Mouse (Mus musculus) inflammation-experienced regulatory T-cells, adult 6 months (primary cell): Measurements from ENCODE around the gene Capzb. TPM values are rescaled to one million over a fixed set of nuclear protein-coding genes. Genes with fewer than 3 reads are reported as not detected.

Experiments used
- ATAC-seq: one replicate; pipeline ENCODE4 v1.8.0; 2017
- polyA plus RNA-seq, 3 experiments: library from polyadenylated mRNA; unstranded; fragments of 100-300 nt; shearing (Covaris generic); gene quantifications; one replicate each; pipeline ENCODE4 v1.2.1; 2017

Gene Capzb
- polyA plus RNA-seq, 3 experiments from 2014 or later, result 536 to 831 (median 607) TPM

DNA sequence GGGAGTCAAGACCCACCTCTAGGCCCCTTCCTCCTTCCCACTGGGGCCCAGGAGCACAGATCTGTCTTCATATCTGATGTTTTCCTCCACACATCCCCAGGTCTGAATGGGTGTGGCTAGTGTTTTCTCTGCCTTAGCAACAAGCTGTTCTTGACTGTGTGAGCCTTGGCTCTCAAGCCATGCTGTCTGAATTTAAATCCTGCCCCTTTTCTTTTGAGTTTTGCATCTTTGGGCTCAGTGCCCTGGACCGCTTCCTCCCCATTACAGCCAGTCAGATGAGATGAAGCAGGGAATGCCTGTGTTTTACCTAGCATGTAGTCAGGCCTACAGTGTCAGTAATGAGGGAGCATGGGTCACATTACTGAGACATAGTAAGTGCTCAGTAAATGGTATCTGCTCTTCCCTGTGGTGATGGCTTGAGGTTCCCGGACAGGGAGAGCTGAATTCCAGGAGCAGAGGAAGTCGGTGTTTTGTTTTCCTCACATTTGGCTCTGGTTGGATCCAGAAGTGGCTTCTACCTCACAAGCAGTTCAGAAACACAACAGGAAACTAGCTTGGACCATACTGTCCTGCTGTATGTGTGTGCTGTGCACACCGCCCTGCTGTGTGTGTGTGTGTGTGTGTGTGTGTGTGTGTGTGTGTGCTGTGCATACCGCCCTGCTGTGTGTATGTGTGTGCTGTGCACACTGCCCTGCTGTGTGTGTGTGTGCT is 16.6 kb downstream of the Capzb start:
- ATAC-seq, result peak; percentile 13

DNA sequence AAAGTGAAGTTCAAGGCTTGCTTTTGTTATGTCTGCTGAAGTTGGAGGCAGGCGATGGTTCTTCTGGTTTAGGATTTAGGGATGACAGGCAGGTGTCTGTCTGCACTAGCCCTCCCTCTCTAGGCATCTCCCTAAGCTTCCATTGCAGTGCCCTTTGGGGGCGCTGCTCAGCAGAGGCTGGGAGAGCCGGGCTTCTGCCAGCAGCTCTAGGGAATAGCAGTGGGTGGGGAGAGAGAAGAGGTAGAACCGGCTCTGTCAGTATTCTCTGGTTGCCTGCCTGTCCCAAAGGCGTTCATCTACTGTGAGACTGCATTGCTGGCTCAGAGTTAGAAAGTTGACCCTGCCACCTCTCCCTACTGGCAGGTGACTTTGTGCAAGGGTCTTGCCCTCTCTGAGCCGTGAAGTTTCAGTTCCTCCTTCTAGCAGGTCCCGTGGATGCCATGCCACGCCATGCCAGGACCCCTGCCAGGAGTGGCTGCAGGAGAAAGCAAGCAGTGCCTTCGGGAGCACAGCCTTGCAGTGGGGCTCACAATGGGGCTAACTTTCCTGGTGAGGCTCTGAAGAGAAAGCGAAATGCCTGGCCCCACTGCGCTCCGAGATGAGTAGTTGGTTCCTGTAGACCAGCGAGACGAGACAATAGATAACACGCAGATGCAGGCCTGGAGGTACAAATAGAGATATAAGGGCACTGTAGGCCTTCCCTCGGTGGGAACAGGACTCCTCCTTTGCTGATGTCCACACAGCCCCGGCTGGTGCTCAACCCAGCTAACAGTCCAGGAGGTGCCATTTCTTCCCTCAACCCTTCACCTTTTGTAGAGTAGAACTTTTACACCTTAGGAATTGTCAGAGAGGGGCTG is 19.5 kb downstream of the Capzb start:
- ATAC-seq, result no peak

DNA sequence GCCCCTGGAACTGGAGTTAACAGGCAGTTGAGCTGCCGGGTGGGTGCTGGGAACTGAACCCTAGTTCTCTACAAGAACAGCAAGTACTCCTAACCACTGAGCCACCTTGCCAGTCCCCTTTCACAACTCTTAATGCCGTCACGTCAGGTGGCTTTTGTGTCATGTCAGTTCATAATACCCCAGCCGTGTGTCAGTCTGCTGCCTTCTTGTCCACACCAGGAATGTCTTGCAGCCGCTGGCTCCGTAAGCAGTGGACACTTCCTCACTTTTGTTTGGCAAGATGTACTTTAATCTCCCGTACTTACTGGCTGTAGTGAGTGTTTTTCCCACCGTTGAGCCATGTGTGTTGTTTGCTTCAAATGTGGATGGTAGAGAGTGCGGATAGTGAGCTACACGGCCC is 20.4 kb downstream of the Capzb start:
- ATAC-seq, result no peak

DNA sequence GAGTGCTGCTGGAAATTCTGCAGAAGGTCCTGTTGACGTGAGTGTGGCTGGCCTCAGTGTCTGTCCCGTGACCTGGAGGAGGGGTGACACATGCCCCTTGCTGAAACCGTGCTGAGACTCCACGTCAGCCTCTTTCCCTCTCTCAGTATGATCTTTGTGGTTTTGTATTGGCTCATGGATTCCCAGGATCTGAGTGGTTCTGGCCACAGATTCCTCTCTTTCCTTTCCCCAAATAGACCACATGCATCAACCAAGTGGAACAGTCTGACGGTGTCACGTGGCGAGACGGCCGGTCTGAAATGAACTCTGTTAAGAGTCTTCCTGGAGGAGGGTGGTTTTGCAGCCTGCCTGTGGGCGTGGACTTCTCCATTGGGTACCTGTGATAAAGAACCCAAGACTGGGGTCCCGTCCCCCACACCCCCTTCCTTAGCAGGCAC is 21.3 kb downstream of the Capzb start:
- no peak for ATAC-seq

DNA sequence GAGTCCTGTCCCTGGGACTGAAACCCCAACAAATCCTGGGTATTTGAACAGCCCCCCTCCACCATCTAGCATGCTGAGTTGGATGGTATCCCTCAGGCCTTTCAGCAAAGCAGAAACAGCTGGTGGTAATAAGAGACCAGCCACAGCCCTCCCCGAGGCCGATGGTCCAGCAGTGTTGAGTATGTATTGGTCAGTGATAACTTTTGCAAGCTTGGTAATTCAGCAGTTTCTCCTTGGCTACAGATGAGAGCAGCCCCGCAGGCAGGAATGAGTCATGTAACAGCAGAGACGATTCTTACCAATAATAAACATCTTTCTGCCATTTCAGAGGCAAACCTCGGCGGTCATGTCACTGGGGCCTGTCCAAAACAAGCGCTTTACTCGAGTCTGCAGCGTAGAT is 23.9 kb downstream of the Capzb start:
- no peak for ATAC-seq

DNA sequence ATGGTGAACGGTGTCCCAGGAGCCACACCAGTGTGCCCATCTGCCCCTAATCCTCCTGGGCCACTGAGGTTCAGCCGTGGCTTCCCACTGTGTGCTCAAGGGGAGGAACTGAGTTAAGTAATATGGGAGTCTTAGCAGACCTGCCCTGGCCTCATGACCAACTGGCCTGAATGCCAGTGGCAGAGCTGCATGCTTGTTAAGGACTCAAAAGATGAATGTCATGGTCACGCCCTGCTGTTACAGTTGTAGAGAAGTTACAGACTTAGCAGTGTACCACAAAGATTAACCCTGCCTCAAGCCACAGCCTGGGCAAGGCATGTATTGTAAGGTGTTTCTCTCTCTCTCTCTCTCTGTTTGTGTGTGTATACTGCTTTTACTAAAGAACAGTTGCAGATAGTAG is 25.8 kb downstream of the Capzb start:
- no peak for ATAC-seq

DNA sequence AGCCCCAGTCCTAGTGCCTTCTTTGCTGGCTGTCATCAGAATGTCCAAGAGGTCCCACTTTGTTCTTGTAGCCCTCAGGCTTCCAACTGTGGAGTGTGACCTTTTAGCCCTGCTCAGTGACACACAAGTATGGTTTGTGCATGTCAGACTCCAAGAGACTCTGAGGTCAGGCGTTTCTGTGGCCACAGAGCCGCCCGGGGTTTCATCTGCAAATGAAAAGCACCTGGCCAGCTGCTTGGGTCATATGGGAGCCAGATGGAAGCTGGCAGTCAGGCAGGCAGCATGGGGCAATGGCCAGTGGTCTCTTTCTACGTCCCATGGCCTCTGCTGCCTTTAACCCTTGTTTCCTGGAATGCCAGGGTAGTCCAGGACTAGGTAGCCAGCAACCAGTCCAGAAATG is 27.0 kb downstream of the Capzb start:
- no peak for ATAC-seq

DNA sequence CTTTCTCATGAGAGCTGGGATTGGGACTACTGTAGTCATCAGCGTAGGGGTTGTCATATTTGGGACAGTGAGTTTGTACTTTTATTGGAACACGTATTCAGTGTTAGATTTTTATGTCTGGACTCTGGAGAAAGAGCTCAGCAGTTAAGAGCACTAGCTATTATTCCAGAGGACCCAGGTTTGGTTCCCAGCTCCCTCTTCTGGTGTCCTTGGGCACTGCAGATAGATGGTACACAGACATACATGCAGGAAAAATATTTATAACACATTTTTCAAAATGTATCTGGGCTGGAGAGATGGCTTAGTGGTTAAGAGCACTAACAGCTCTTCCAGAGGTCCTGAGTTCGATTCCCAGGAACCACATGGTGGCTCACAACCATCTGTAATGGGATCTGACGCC is 28.3 kb downstream of the Capzb start:
- ATAC-seq, result peak; percentile 46

DNA sequence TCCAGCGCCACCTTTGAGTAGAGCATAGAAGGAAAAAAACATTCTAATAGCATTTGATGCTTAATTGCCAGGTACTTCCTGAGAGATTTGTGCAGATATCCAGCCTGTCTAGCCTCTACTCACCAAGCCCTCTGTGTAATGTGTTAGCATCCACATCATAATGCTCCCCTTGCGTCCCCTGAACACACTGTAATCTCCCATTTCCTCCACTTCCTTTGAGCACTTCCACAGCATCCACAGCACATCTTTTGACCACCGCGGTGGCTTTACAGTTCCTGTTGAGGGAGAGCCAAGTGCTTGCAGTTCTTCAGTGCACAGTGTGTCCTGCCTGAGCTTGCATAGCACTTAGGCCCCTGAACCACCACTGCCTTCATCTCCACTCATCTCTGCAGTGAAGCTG is 29.1 kb downstream of the Capzb start:
- ATAC-seq, result no peak

DNA sequence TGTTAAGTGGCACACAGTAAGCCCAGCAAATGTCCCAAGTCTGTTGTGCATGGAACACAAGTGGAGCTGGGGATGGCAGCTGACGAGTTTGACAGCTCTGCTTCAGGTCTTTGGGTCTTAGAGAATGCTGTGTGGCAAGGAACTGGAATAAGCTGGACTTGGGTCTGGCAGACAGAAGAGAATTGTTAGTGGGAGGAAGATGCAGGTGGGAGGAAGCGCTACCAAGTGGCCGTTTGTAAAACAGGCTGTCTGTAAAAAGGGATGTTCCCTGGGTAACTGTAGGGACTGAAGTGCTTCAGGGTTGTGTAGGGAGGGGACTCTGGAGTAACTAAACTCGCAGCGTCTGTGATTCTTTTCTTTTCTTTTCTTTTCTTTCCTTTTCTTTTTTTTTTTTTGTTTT is 32.4 kb downstream of the Capzb start:
- no peak for ATAC-seq

DNA sequence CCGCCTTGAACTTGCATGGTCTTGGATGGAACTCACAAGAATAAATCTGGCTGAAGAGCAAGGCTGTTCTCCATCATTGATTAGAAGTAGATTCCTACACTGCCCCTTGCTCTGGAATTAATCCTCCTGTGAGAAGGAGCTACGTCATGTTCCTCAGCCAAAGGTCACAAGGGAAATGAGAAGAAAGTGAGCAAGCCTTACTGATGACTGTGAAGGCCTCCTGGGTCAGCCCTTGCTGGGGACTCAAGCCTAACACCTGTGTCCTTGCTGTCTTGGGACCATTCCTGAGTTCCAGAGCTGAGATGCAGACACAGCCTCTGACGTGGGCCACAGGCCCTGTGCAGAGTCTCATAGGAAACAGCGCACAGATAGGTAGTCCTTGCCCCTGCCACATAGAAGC is 33.2 kb downstream of the Capzb start:
- no peak for ATAC-seq

DNA sequence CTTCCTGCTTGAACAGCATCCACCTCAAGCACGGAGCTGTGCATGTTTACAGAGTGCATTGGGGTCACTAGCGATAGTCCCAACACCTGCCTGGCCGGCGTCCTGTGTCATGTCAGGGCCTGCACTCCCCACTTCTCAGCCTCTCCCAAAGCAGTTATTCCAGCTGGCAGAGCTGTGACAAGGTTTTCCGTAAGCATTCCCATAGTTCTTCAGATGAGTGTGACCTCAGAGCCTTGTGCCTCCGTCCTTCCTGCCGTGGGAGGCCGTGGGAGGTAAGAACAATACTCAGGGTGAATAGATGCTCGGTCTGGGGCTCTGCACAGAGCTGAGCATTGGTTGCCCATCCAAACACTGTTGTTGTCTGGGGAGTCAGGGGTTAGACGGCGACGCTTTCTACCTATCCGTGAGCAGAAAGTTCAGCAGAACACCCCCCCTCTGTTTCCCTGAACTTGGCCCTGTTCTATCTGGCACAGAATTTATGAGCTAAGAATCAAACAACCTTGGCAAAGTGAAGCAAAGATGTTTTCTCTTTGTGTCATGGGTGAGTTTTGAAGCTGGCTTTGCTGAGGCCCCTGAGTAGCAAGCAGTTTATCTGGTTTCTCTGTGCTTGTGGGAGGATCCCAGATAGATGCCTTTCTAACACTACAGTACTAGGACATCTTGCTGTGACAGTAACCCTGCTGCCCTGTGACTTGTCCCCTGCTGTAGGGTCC is 34.0 kb downstream of the Capzb start:
- no peak for ATAC-seq

DNA sequence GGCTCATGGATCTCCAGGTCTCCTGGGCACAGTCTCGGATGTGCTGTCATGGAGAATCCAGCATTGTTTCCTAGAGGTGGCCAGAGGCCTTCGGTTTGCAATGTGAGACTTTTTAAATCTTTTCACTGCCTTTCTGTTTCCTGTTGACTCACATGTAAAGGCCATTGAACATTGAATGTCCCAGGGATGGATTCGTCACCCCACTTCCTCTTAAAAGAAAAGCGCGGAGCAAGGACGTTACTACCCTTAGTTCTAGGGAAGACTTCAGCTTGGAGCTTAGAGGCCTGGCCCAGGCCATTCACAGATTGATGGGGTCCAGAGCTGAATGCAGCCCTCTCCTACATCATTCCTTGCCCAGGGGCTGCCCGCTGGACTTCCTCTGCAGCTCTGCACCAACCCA is 35.2 kb downstream of the Capzb start:
- no peak for ATAC-seq

DNA sequence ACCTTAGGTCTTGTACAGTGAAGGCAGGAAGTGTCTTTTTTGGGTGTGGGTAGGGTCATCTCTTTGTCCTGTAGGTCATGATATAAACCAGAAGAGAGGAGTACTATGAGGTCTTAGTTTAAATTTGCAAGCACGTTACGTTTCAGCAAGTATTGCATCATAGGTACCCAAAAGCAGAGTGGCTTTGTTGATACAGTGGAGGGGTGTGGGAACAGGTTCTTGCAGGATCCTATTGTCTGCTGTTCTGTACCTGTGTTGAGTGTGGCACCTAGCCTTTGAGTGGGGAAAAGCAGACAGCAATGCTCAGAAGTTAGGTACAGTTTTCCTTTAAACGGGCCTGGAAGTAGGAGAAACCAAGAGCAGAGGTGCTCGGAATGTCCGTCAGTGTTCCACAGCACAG is 36.6 kb downstream of the Capzb start:
- ATAC-seq, result no peak

DNA sequence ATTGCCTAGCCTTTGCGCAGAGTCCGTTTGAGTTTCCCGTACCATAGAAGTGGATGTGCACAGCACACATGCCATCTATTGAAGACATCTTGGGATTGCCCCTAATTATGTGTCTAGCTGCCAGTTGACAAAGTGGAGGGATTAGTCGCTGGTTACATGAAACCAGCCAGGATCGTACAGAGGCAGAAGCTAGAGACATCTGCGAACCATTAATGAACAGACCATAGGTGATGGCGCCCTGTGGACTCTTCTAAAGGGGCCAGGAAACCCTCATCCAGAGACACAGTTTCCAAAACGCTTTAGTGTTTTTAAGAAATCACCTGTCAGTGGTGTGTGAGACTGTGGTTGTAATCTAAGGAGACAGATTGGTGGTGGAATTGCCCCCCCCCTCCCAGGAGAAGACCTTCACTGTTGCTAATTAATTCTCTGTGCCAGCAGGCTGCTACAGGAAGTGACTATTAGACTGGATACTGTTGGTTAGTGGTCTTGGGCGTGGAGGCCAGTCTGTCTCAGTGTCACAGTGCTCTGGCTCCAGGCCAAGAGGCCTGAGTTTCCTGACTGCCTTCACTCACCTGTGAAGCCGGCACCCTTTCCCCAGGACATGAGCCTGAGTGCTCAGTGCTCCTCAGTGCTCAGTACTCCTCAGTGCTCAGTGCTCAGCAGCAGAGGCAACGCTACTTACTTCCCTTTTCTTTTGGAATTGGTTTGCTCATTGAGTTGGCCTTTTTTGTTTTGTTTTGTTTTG is 37.8 kb downstream of the Capzb start:
- no peak for ATAC-seq

DNA sequence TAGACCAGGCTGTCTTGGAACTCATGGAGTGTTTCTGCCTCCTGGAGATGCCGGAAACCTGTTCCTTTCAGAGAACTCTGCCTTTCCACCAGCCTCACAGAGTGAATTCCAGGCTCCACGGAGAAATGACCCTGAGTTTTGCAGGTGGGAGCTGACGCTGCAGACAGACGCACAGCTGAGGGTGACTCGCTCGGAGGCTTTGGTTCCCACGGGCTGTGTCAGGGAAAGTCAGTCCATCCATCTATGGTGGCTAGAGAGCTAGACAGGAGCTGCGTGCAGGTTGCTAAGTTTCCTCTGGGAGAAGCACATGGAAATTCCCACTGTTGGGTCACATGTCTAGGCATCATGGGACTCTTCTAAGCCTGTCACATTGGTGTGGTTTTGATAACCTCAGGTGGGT is 38.5 kb downstream of the Capzb start:
- ATAC-seq, result no peak

DNA sequence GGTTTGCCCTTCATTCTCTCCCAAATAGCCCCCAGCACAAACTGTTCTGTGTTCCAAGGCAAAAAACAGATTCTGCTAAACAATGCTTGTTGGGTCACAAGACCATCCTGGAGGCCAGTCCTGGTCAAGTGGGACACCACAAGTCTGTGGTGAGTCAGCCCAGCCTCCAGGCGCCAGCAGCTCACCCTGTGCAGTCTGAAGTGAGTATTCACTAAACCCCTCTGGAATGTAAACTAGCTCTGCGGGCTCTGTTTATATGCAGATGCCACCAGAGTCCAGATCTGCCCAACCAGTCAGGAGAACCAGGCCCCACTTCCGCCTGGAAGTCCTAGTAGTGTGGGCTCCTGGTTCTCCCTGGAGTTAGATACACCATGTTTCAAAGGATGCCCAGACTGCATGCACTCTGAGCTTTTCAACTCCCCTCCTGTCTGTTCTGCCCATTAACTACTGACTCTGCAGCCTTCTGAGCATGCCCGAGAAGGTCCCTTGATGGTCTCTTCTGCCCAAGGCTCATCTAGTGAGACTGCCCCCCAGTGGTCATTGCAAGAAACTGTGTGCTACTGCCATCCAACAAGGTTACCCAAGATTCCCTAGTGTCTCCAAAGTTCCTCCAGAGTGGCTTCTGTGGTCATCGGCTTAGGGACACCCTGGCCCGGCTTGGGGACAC is 39.9 kb downstream of the Capzb start:
- peak; percentile 32 for ATAC-seq

DNA sequence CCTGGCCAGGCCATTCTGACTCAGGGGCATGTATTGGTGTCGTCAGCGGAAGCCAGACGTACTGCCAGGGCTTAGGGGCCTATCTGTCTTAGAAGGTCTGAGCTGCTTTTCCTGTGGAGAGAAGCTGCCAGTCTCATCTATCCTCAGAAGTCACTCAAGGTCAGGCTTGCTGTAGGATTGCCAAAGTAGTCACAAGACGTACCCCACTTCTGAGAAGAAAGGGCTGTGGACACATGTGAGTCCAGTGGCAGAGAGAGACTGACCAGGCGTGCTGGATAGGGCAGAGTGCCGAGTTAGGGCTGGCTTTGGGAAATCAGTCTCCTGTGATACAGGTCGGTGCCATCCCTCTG is 40.4 kb downstream of the Capzb start:
- ATAC-seq, result no peak

DNA sequence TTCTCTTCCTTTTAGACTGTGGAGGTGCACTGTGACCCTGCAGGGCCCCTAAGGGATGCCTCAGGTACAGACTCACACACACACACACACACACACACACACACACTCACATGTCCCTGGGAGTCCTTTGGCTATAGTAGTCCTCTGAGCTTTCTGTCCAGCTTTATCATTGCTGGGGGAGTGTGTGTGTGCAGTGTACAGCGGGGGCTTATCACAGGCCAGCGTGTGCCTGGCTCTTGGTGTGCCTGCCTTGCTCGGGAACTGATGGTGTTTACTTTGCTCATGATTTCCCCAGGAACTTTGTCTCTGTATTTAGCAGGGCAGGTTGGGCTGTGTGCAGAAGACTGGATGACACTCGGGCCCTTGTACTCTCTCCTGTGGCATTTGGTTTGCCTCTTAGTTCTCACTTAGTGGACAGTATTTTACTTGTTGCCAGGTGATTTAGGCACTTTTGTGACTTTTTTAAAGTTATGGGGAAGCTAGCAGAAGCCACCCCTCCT is 41.1 kb downstream of the Capzb start:
- no peak for ATAC-seq

DNA sequence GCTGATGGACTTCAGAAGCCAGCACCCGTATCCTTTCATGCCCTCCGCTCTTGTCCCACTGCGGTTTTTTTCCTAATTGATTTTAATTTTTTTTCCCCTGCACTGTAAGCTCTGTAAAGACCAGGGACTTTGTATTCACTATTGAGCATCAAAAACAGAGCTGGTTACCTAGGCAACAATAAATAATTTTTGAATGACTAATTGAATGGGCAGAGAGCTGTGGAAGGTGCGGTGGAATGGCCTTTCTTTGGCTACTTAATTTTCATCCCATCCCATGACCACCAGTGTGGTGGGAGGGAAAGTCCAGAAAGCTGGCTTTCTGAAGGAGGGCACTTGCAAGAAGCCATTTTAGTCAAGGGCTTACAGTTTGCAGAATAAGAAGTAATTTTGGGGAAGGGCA is 41.6 kb downstream of the Capzb start:
- no peak for ATAC-seq

DNA sequence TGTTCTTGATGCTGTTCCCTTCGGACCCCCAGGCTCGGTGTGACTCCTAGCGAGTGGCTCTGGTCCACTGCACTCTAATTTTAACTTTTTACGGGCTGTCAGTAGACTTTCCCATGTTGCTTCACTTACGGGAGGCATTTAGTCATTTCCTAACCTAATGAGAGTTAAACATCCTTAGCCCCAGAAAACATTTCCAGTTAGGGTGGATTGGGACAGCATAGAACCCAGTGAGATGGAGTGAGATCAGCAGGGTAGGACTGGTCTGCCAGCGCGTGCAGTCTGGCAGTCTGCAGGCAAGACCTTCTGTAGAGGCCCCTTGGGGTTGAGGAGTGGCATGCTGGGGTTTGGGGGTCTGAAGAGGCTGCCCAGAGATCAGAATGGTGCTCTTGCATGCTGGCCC is 42.9 kb downstream of the Capzb start:
- no peak for ATAC-seq

DNA sequence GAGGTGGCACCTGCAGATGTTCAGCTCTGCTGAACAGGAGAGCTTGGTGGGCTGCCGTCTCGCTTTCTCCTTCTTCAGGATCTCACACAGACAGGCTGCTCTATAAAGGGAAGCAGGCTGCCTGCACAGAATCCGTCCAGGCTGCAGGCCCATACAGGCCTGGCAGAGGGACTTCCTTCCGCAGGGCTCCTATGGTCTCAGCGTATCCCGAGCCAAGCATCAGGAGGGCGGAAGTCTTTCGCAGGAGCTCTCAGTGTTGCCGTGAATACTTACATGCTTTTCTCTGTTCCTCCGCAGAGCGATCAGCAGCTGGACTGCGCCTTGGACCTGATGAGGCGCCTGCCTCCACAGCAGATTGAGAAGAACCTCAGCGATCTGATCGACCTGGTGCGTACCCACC is 45.9 kb downstream of the Capzb start:
- no peak for ATAC-seq
